8 mouse cellular contexts compared by ENCODE assay signal in genomic region chr7:44317913-44318312, GRCm38 (mm10). TPM values are rescaled to one million over a fixed set of nuclear protein-coding genes. Genes with fewer than 3 reads are reported as not detected.
DNase-seq lines count a peak whose midpoint lies in the region; ATAC-seq and TF ChIP-seq lines count a peak whose summit lies in the region.
"Had no signal": no experiment of that assay in that cellular context is flagged by ENCODE, and none has a peak within 500 bp of the region (broad histone marks: within the 10 kb centered on the region; RNA-seq: fewer than 3 reads in every experiment).

No protein-coding gene starts in this region.

- peak; percentile 84 for TF ChIP-seq CTCF in liver, adult 2 months (IDR thresholded peaks at IDR 0.05; ENCODE audit: low read depth, low read length)

- intact Hi-C loops in heart, postnatal 25 days (cut with DNase I), result no loop called here

- no peaks in the 10 kb centered on the region for H3K79me2 ChIP-seq in liver, adult 2 months (ENCODE audit: control insufficient read depth, insufficient read depth, low read length)

- no peak for TF ChIP-seq POLR2A in liver, adult 2 months (IDR thresholded peaks at IDR 0.05; ENCODE audit: extremely low read depth, insufficient read depth, low read length)

- WGBS in liver, adult 2 months, result 37% methylated on average over 4 of the region's 4 CpGs
- 23% methylated on average over 4 of the region's 4 CpGs for WGBS in liver, embryonic 11.5 days
- 31% methylated on average over 4 of the region's 4 CpGs for WGBS in midbrain, embryonic 14.5 days

- H3K9ac ChIP-seq in liver, adult 2 months (ENCODE audit: low read depth, low read length), result no peak overlapping the region
- H3K9ac ChIP-seq in liver, embryonic 11.5 days (ENCODE audit: low read depth, low read length), result no peak overlapping the region
- no peak overlapping the region for H3K9ac ChIP-seq in midbrain, embryonic 14.5 days (replicated peaks; ENCODE audit: low read length)
- H3K9ac ChIP-seq: liver, embryonic 15.5 days had no signal

- H3K27ac ChIP-seq in liver, adult 2 months (replicated peaks; ENCODE audit: insufficient read depth, low read depth, low read length), result no peak overlapping the region
- H3K27ac ChIP-seq in liver, embryonic 11.5 days (ENCODE audit: low read depth, low read length), result no peak overlapping the region
- H3K27ac ChIP-seq in midbrain, embryonic 14.5 days (replicated peaks; ENCODE audit: low read depth, low read length), result no peak overlapping the region
- H3K27ac ChIP-seq: liver, embryonic 15.5 days had no signal

- H3K4me2 ChIP-seq in liver, embryonic 11.5 days, result no peak overlapping the region
- H3K4me2 ChIP-seq in midbrain, embryonic 14.5 days (ENCODE audit: low read length), result no peak overlapping the region
- H3K4me2 ChIP-seq: liver, embryonic 15.5 days had no signal

- H3K4me1 ChIP-seq in liver, adult 2 months (ENCODE audit: control insufficient read depth, insufficient read depth, low read length), result no peaks in the 10 kb centered on the region
- no peaks in the 10 kb centered on the region for H3K4me1 ChIP-seq in liver, embryonic 11.5 days (replicated peaks; ENCODE audit: control insufficient read depth, insufficient read depth, low read length)
- H3K4me1 ChIP-seq in midbrain, embryonic 14.5 days (ENCODE audit: control insufficient read depth, insufficient read depth, low read length), result no peaks in the 10 kb centered on the region
- H3K4me1 ChIP-seq: liver, embryonic 15.5 days had no signal

- no peak for ATAC-seq in liver, embryonic 11.5 days (replicated peaks; ENCODE audit: low FRiP score)
- ATAC-seq in midbrain, embryonic 14.5 days (ENCODE audit: low FRiP score, low TSS enrichment), result no peak; the same call in 1 of the 2 replicates
- ATAC-seq in megakaryocyte, adult 5-6 weeks (ENCODE audit: poor library complexity, severe bottlenecking), result no peak

- H3K36me3 ChIP-seq in liver, adult 2 months (ENCODE audit: control insufficient read depth, insufficient read depth, low read length), result no peaks in the 10 kb centered on the region
- H3K36me3 ChIP-seq in liver, embryonic 11.5 days (ENCODE audit: control insufficient read depth, insufficient read depth, low read length), result no peaks in the 10 kb centered on the region
- H3K36me3 ChIP-seq in midbrain, embryonic 14.5 days (ENCODE audit: control insufficient read depth, insufficient read depth, low read length), result peaks cover 87% of the 10 kb centered on the region
- H3K36me3 ChIP-seq: liver, embryonic 15.5 days had no signal

- peak; percentile 13 for DNase-seq in liver, adult 2 months (ENCODE audit: extremely low read depth, low read depth, low spot score)
- no peak for DNase-seq in liver, embryonic 11.5 days (ENCODE audit: low spot score)
- peak; percentile 32 for DNase-seq in MN1 (ENCODE audit: low spot score)
- DNase-seq in embryo, embryonic 10.5 days (ENCODE audit: low spot score), result peak; percentile 46
- peak; percentile 73 for DNase-seq in midbrain, embryonic 14.5 days
- no peak for DNase-seq in heart, postnatal 25 days (ENCODE audit: low spot score)

- H3K9me3 ChIP-seq in liver, embryonic 11.5 days (ENCODE audit: control insufficient read depth, low read length), result no peaks in the 10 kb centered on the region
- H3K9me3 ChIP-seq in midbrain, embryonic 14.5 days (ENCODE audit: control insufficient read depth, low read length), result no peaks in the 10 kb centered on the region
- H3K9me3 ChIP-seq: liver, embryonic 15.5 days had no signal

- H3K4me3 ChIP-seq in liver, adult 2 months (ENCODE audit: insufficient read depth, low read depth, low read length), result no peak overlapping the region
- no peak overlapping the region for H3K4me3 ChIP-seq in liver, embryonic 11.5 days (ENCODE audit: low read depth, low read length)
- no peak overlapping the region for H3K4me3 ChIP-seq in midbrain, embryonic 14.5 days (replicated peaks; ENCODE audit: low read depth, low read length)
- H3K4me3 ChIP-seq: liver, embryonic 15.5 days had no signal

- no peaks in the 10 kb centered on the region for H3K27me3 ChIP-seq in liver, adult 2 months (ENCODE audit: control insufficient read depth, insufficient read depth, low read length)
- peaks cover 19% of the 10 kb centered on the region; the same call in 1 of the 2 replicates for H3K27me3 ChIP-seq in liver, embryonic 11.5 days (replicated peaks; ENCODE audit: control insufficient read depth, insufficient read depth, low read length)
- no peaks in the 10 kb centered on the region for H3K27me3 ChIP-seq in midbrain, embryonic 14.5 days (ENCODE audit: control insufficient read depth, insufficient read depth, low read length)

RNA-seq across cellular contexts. Expression of gene Shank1, which starts 7.9 kb away (rescaled TPM):
- total RNA-seq in liver, adult 2 months (2014; rRNA removed), result under 0.01 TPM in 1 of 2 replicates, not detected in the other
- 0.04 and 0.06 TPM in 2 replicates for polyA plus RNA-seq in liver, adult 2 months (2012; rRNA removed)
- polyA plus RNA-seq in liver, embryonic 11.5 days (2014; fragmentation: Nextera tagmentation; extraction: Ambion mirVana), result 0.62 and 0.69 TPM in 2 replicates
- 35.1 and 37.8 TPM in 2 replicates for polyA plus RNA-seq in midbrain, embryonic 14.5 days (2014; fragmentation: Nextera tagmentation; extraction: Ambion mirVana)
- total RNA-seq in megakaryocyte, adult 5-6 weeks (2015), result 0.02 and 0.07 TPM in 2 replicates
- total RNA-seq in megakaryocyte, adult 5-6 weeks (2017), result not detected in 2 replicates
- total RNA-seq in heart, postnatal 25 days (2021), result 1 to 10 TPM; 1.6 to 2.0 TPM

RNA-seq across cellular contexts. Expression of gene Clec11a, which starts 11.2 kb away (rescaled TPM):
- 1.3 and 1.9 TPM in 2 replicates for total RNA-seq in liver, adult 2 months (2014; rRNA removed)
- 2.0 and 2.4 TPM in 2 replicates for polyA plus RNA-seq in liver, adult 2 months (2012; rRNA removed)
- 0.90 and 1.1 TPM in 2 replicates for polyA plus RNA-seq in liver, embryonic 11.5 days (2014; fragmentation: Nextera tagmentation; extraction: Ambion mirVana)
- 4.6 and 4.7 TPM in 2 replicates for polyA plus RNA-seq in midbrain, embryonic 14.5 days (2014; fragmentation: Nextera tagmentation; extraction: Ambion mirVana)
- total RNA-seq in megakaryocyte, adult 5-6 weeks (2015), result 0.80 and 1.9 TPM in 2 replicates
- 0.77 and 1.7 TPM in 2 replicates for total RNA-seq in megakaryocyte, adult 5-6 weeks (2017)
- total RNA-seq in heart, postnatal 25 days (2021), result 1 to 10 TPM in 1 of 2 experiments, under 1 TPM in 1; 0.87 to 1.0 TPM

RNA-seq across cellular contexts. Expression of gene Gm15517, which starts 56.7 kb away (rescaled TPM):
- total RNA-seq in liver, adult 2 months (2014; rRNA removed), result not detected in 2 replicates
- not detected in 2 replicates for polyA plus RNA-seq in liver, adult 2 months (2012; rRNA removed)
- polyA plus RNA-seq in liver, embryonic 11.5 days (2014; fragmentation: Nextera tagmentation; extraction: Ambion mirVana), result not detected in 2 replicates
- polyA plus RNA-seq in midbrain, embryonic 14.5 days (2014; fragmentation: Nextera tagmentation; extraction: Ambion mirVana), result 1.8 TPM in 1 of 2 replicates, not detected in the other
- total RNA-seq in megakaryocyte, adult 5-6 weeks (2015), result not detected in 2 replicates
- not detected in 2 replicates for total RNA-seq in megakaryocyte, adult 5-6 weeks (2017)
- not detected for total RNA-seq in heart, postnatal 25 days (2021)
- polyA plus RNA-seq: liver, embryonic 15.5 days had no signal

Comparison
In these comparisons a context has a peak if more than half of its experiments do, and no peak if none do; other contexts are left out.
1. DNase-seq: peak in liver, adult 2 months (single experiment), MN1 (single experiment), embryo, embryonic 10.5 days (single experiment) and midbrain, embryonic 14.5 days (single experiment); none in liver, embryonic 11.5 days (single experiment) and heart, postnatal 25 days (single experiment).